10 mouse cellular contexts compared by ENCODE assay signal in the genomic region with DNA sequence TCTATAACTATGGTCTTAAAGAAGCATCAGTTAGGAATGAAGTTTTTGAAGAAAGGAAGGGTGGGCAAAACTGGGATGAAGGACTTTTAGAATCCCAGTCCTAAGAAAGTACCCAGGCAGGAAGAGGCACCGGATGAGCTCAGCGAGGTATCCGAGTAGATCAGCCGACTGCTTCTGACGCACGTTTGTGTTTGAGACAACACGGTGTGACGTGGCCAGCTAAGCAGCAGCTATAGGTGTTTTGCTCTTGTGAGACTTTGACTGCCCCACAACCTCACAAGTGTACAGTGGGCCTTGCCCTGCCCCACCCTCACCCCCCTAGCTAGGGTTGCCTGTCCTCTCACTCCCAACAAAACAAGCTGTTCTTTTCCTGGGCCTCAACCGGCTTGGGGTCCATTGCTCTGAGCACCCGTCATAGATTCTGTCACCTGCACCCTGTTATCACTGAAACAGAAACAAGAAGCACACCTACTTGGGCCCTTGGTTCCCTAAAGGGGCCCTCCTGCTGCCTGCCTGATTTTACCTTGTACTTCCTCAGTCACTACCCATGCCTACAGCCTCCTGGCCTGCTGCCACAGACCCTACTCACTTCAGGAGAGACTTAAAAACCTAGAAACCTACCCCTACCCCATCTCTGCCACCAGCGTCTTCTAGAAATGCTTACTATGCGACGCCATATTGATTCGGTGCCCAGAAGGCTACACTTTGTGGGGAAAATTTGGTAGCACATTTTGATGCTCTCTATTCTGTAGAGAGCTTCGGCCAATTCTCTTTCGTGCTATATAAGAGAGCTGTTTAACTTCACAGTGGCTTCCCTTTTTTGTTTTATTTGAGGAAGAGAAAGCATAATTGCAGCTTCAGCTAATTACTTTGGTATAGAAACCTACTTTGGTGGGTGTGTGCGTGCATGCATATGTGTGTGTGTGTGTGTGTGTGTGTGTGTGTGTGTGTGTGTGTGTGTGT. TPM values are rescaled to one million over a fixed set of nuclear protein-coding genes. Genes with fewer than 3 reads are reported as not detected.
DNase-seq lines count a peak whose midpoint lies in the region; ATAC-seq and TF ChIP-seq lines count a peak whose summit lies in the region.
"Had no signal": no experiment of that assay in that cellular context is flagged by ENCODE, and none has a peak within 500 bp of the region (broad histone marks: within the 10 kb centered on the region; RNA-seq: fewer than 3 reads in every experiment).

No protein-coding gene starts in this region.

- H3K9ac ChIP-seq in heart, adult 2 months (ENCODE audit: low read depth, low read length), result no peak overlapping the region
- no peak overlapping the region for H3K9ac ChIP-seq in neural tube, embryonic 13.5 days
- no peak overlapping the region for H3K9ac ChIP-seq in liver, embryonic 12.5 days
- no peak overlapping the region for H3K9ac ChIP-seq in stomach, postnatal 0 days (ENCODE audit: low read length)
- H3K9ac ChIP-seq: hindbrain, embryonic 14.5 days had no signal

- no peak for DNase-seq in heart, adult 2 months
- DNase-seq in heart, postnatal 10 days, result no peak
- no peak for DNase-seq in neural tube, embryonic 10.5 days (ENCODE audit: extremely low spot score, low spot score)
- DNase-seq in stomach, postnatal 0 days (ENCODE audit: low spot score), result no peak
- no peak for DNase-seq in gastrocnemius, postnatal 25 days
- no peak for DNase-seq in layer of hippocampus, adult 18-20 months (ENCODE audit: low spot score in 2 of 2)
- DNase-seq: right cerebral cortex, postnatal 25 days had no signal

- no peak overlapping the region for H3K4me3 ChIP-seq in heart, adult 2 months
- no peak overlapping the region for H3K4me3 ChIP-seq in neural tube, embryonic 13.5 days
- H3K4me3 ChIP-seq in liver, embryonic 12.5 days, result no peak overlapping the region
- H3K4me3 ChIP-seq in stomach, postnatal 0 days (ENCODE audit: low read depth, low read length), result no peak overlapping the region

- intact Hi-C loops in heart, adult 2 months (cut with DNase I), result no loop called here
- intact Hi-C loops in heart, postnatal 10 days (cut with DNase I), result loop anchor here (2.0 kb wide), 2 partner anchors 40 to 54 kb away; a partner anchor contains a TSS

- no peak for ATAC-seq in neural tube, embryonic 13.5 days (ENCODE audit: low read depth)
- ATAC-seq in liver, embryonic 12.5 days, result no peak
- no peak for ATAC-seq in stomach, postnatal 0 days (ENCODE audit: low FRiP score, low TSS enrichment)

- TF ChIP-seq EP300 in heart, adult 2 months (IDR thresholded peaks at IDR 0.05; ENCODE audit: insufficient read depth, low read depth, low read length), result no peak
- TF ChIP-seq EP300 in stomach, postnatal 0 days (optimal IDR thresholded peaks at IDR 0.05), result no peak

- peaks cover 27% of the 10 kb centered on the region for H3K36me3 ChIP-seq in heart, adult 2 months (ENCODE audit: control insufficient read depth, insufficient read depth, low read length)
- H3K36me3 ChIP-seq in neural tube, embryonic 13.5 days, result peaks cover 6% of the 10 kb centered on the region
- H3K36me3 ChIP-seq in liver, embryonic 12.5 days, result peaks cover 17% of the 10 kb centered on the region
- peaks cover 8% of the 10 kb centered on the region; the same call in 1 of the 2 replicates for H3K36me3 ChIP-seq in stomach, postnatal 0 days (ENCODE audit: control insufficient read depth, insufficient read depth, low read length)

- peaks cover 5% of the 10 kb centered on the region for H3K79me2 ChIP-seq in heart, adult 2 months (replicated peaks; ENCODE audit: control insufficient read depth, insufficient read depth, low read length)

- no peak for TF ChIP-seq CTCF in heart, adult 2 months (IDR thresholded peaks at IDR 0.05)
- TF ChIP-seq CTCF in stomach, postnatal 0 days (IDR thresholded peaks at IDR 0.05; ENCODE audit: low read depth), result no peak

- H3K27me3 ChIP-seq in heart, adult 2 months (ENCODE audit: control insufficient read depth, insufficient read depth, low read length), result no peaks in the 10 kb centered on the region
- no peaks in the 10 kb centered on the region for H3K27me3 ChIP-seq in neural tube, embryonic 13.5 days
- H3K27me3 ChIP-seq in liver, embryonic 12.5 days (replicated peaks), result no peaks in the 10 kb centered on the region
- H3K27me3 ChIP-seq in stomach, postnatal 0 days (ENCODE audit: control insufficient read depth, insufficient read depth, low read length), result no peaks in the 10 kb centered on the region

- H3K9me3 ChIP-seq in neural tube, embryonic 13.5 days, result no peaks in the 10 kb centered on the region
- H3K9me3 ChIP-seq in liver, embryonic 12.5 days (replicated peaks), result no peaks in the 10 kb centered on the region
- no peaks in the 10 kb centered on the region for H3K9me3 ChIP-seq in stomach, postnatal 0 days (ENCODE audit: control insufficient read depth, low read length)

- H3K27ac ChIP-seq in heart, adult 2 months, result peak overlapping the region; percentile 69
- H3K27ac ChIP-seq in neural tube, embryonic 13.5 days (replicated peaks), result 0 out of 2 replicates have a peak overlapping the region, but pooled peaks have one; percentile 38
- H3K27ac ChIP-seq in liver, embryonic 12.5 days, result peak overlapping the region; percentile 71
- H3K27ac ChIP-seq in stomach, postnatal 0 days (replicated peaks), result peak overlapping the region; percentile 65

- H3K4me1 ChIP-seq in heart, adult 2 months (ENCODE audit: control insufficient read depth, insufficient read depth, low read length), result peaks cover 27% of the 10 kb centered on the region
- H3K4me1 ChIP-seq in neural tube, embryonic 13.5 days (replicated peaks), result peaks cover 24% of the 10 kb centered on the region
- H3K4me1 ChIP-seq in liver, embryonic 12.5 days, result peaks cover 34% of the 10 kb centered on the region
- peaks cover 5% of the 10 kb centered on the region; the same call in 1 of the 2 replicates for H3K4me1 ChIP-seq in stomach, postnatal 0 days (replicated peaks; ENCODE audit: control insufficient read depth, insufficient read depth)

- no peak for TF ChIP-seq POLR2A in heart, adult 2 months (IDR thresholded peaks at IDR 0.05; ENCODE audit: insufficient read depth, low read depth, low read length)

- H3K4me2 ChIP-seq in neural tube, embryonic 13.5 days, result no peak overlapping the region
- H3K4me2 ChIP-seq in liver, embryonic 12.5 days, result no peak overlapping the region
- H3K4me2 ChIP-seq in stomach, postnatal 0 days (replicated peaks; ENCODE audit: low read depth), result no peak overlapping the region
- H3K4me2 ChIP-seq: hindbrain, embryonic 14.5 days had no signal

- WGBS in heart, adult 2 months, result 63% methylated on average over 17 of the region's 17 CpGs
- WGBS in neural tube, embryonic 13.5 days, result 92% methylated on average over 17 of the region's 17 CpGs
- WGBS in liver, embryonic 12.5 days (ENCODE audit: insufficient replicate concordance), result 67% methylated on average over 17 of the region's 17 CpGs
- 71% methylated on average over 17 of the region's 17 CpGs for WGBS in stomach, postnatal 0 days

RNA-seq across cellular contexts. Expression of a gene that starts 39.5 kb away (rescaled TPM):
- 1 to 10 TPM; 1.1 TPM for total RNA-seq in heart, adult 2 months (2021)
- polyA plus RNA-seq in heart, adult 2 months (2012; rRNA removed), result 0.61 TPM in 2 replicates
- total RNA-seq in heart, postnatal 10 days (2021), result 1 to 10 TPM; 3.2 to 5.1 TPM
- 1.3 TPM in 2 replicates for polyA plus RNA-seq in neural tube, embryonic 13.5 days (2015; fragmentation: Nextera tagmentation; extraction: Ambion mirVana)
- 0.81 TPM in 2 replicates for polyA plus RNA-seq in liver, embryonic 12.5 days (2016; fragmentation: Nextera tagmentation; extraction: Ambion mirVana)
- 1.2 and 1.5 TPM in 2 replicates for polyA plus RNA-seq in stomach, postnatal 0 days (2015; fragmentation: Nextera tagmentation; extraction: Ambion mirVana)
- 1 to 10 TPM; 2.7 to 2.8 TPM for total RNA-seq in gastrocnemius, postnatal 25 days (2021)
- total RNA-seq in layer of hippocampus, adult 18-20 months (2021), result 1 to 10 TPM; 1.3 to 1.5 TPM
